Mouse (Mus musculus): ENCODE data around the gene Spata45.

GRCm38 (mm10) chr1:190996346-190996877 is 40.0 kb upstream of the Spata45 start:
- TF ChIP-seq E2F4 (IDR thresholded peaks at IDR 0.05; ENCODE audit: insufficient read depth) (no peak), POLR2A (IDR thresholded peaks at IDR 0.05; ENCODE audit: insufficient read length, low read depth) (no peak), USF1 (IDR thresholded peaks at IDR 0.05; ENCODE audit: low read depth) (no peak), MYOG (IDR thresholded peaks at IDR 0.05; ENCODE audit: control insufficient read depth in 1 of 3, insufficient read depth in 1 of 3, insufficient read length in 2 of 3, low read depth in 2 of 3) (no peak), TCF12 (IDR thresholded peaks at IDR 0.05; ENCODE audit: insufficient read depth, poor library complexity, severe bottlenecking) (no peak), MAX (IDR thresholded peaks at IDR 0.05; ENCODE audit: low read depth) (no peak), SRF (IDR thresholded peaks at IDR 0.05; ENCODE audit: control insufficient read depth, insufficient read length, low read depth) (no peak), POLR2AphosphoS2 (IDR thresholded peaks at IDR 0.05; ENCODE audit: insufficient read length, low read depth) (no peak), TCF3 (IDR thresholded peaks at IDR 0.05; ENCODE audit: insufficient read length, low read depth) (no peak), CEBPB (IDR thresholded peaks at IDR 0.05; ENCODE audit: insufficient read depth, poor library complexity, severe bottlenecking) (no peak), MYOD1 (IDR thresholded peaks at IDR 0.05; ENCODE audit: control insufficient read depth in 1 of 3, insufficient read length in 2 of 3, low read depth in 2 of 3) (no peak)
